Mouse (Mus musculus) left cerebral cortex, postnatal 25 days (tissue): ENCODE measurements around the gene Mau2. TPM values are rescaled to one million over a fixed set of nuclear protein-coding genes. Genes with fewer than 3 reads are reported as not detected.

ENCODE experiments used
- DNase-seq, 2 experiments: peaks; one replicate each; pipeline ENCODE4 v3.0.0; 2022; ENCODE audit warnings: low spot score in 2 of 2, mixed read lengths in 1 of 2
- intact Hi-C: fragments of 180-260 bp; cut with DNase I; formaldehyde crosslinking; loops from one replicate; pipeline ENCODE4 v1.15.1; 2025
- total RNA-seq, 2 experiments: library from RNA; stranded (reverse); gene quantifications; 2 replicates each; pipeline ENCODE4 v1.2.3; 2021

Gene Mau2
- total RNA-seq, 2 experiments from 2014 or later = 78.9 to 80.3 TPM

GRCm38 (mm10) chr8:69987744-69988143, 54.8 kb downstream of the Mau2 start:
- no peak for DNase-seq
- intact Hi-C loops = no loop called here

GRCm38 (mm10) chr8:69984876-69985553, 57.5 kb downstream of the Mau2 start:
- intact Hi-C loops = no loop called here
- DNase-seq = no peak

GRCm38 (mm10) chr8:69978456-69978855, 64.1 kb downstream of the Mau2 start:
- intact Hi-C loops = no loop called here
- DNase-seq = no peak

- no peak for DNase-seq
- intact Hi-C loops = no loop called here
Observed at GRCm38 (mm10) chr8:69974806-69975205, 67.7 kb downstream of the Mau2 start.

- intact Hi-C loops = no loop called here
Observed at GRCm38 (mm10) chr8:69974194-69974614, 68.3 kb downstream of the Mau2 start.

GRCm38 (mm10) chr8:69973442-69974161, 68.9 kb downstream of the Mau2 start:
- DNase-seq = peak; percentile 9 to 15
- intact Hi-C loops = no loop called here

More at GRCm38 (mm10) chr8:69974194-69974614, 68.3 kb downstream of the Mau2 start:
- peak; percentile 91 to 93 for DNase-seq

- intact Hi-C loops = no loop called here
- DNase-seq = no peak
Observed at GRCm38 (mm10) chr8:69973063-69973441, 69.5 kb downstream of the Mau2 start.

- intact Hi-C loops = no loop called here
- no peak for DNase-seq
Observed at GRCm38 (mm10) chr8:69970880-69971279, 71.7 kb downstream of the Mau2 start.

GRCm38 (mm10) chr8:69967291-69967933, 75.1 kb downstream of the Mau2 start:
- intact Hi-C loops = no loop called here
- no peak for DNase-seq

Other genes starting within 250 kb of the Mau2 start
- gene Gmip, start 234.1 kb downstream of the Mau2 start, total RNA-seq = 10 to 100 TPM in 1 of 2 experiments, 1 to 10 TPM in 1; 9.4 to 17.9 TPM
- gene Lpar2, start 220.3 kb downstream of the Mau2 start, total RNA-seq = under 1 TPM; 0.48 to 0.60 TPM
- gene Pbx4, start 210.2 kb downstream of the Mau2 start, total RNA-seq = 10 to 100 TPM; 16.9 to 17.4 TPM
- 1 to 10 TPM in 1 of 2 experiments, under 1 TPM in 1; 0.76 to 1.1 TPM for gene Cilp2, start 155.0 kb downstream of the Mau2 start, total RNA-seq
- under 1 TPM; 0.53 to 0.66 TPM for gene Tssk6, start 140.6 kb downstream of the Mau2 start, total RNA-seq
- gene Ndufa13, start 140.2 kb downstream of the Mau2 start, total RNA-seq = 100 to 1,000 TPM; 153 to 154 TPM
- 10 to 100 TPM; 21.6 to 23.7 TPM for gene Yjefn3, start 140.0 kb downstream of the Mau2 start, total RNA-seq
- gene Gatad2a, start 46.4 kb downstream of the Mau2 start, total RNA-seq = 10 to 100 TPM; 24.0 to 27.9 TPM
- gene Sugp1, start 79 bp upstream of the Mau2 start, total RNA-seq = 10 to 100 TPM; 46.5 to 47.5 TPM
- gene Tm6sf2, start 30.2 kb upstream of the Mau2 start, total RNA-seq = 1 to 10 TPM; 3.0 to 3.4 TPM
- gene Hapln4, start 40.7 kb upstream of the Mau2 start, total RNA-seq = 10 to 100 TPM; 62.6 to 71.8 TPM
- 100 to 1,000 TPM; 219 to 220 TPM for gene Ncan, start 78.1 kb upstream of the Mau2 start, total RNA-seq
- 10 to 100 TPM; 21.7 to 21.9 TPM for gene Nr2c2ap, start 88.6 kb upstream of the Mau2 start, total RNA-seq
- 10 to 100 TPM; 10.2 to 12.4 TPM for gene Rfxank, start 96.4 kb upstream of the Mau2 start, total RNA-seq
- gene Borcs8, start 96.8 kb upstream of the Mau2 start, total RNA-seq = 10 to 100 TPM; 46.8 to 51.0 TPM
- under 1 TPM in 1 of 2 experiments, not detected in 1; 0.57 TPM for gene Mef2b, start 97.0 kb upstream of the Mau2 start, total RNA-seq
- gene Tmem161a, start 129.6 kb upstream of the Mau2 start, total RNA-seq = 10 to 100 TPM; 44.1 to 50.8 TPM
- 10 to 100 TPM; 33.5 to 36.5 TPM for gene Slc25a42, start 169.6 kb upstream of the Mau2 start, total RNA-seq
- 100 to 1,000 TPM; 118 to 122 TPM for gene Sugp2, start 191.5 kb upstream of the Mau2 start, total RNA-seq
- 10 to 100 TPM; 41.7 to 46.3 TPM for gene Armc6, start 191.7 kb upstream of the Mau2 start, total RNA-seq
- 1 to 10 TPM; 6.5 to 9.2 TPM for gene Homer3, start 240.1 kb upstream of the Mau2 start, total RNA-seq